Mouse (Mus musculus) kidney, adult 2 months (tissue): ENCODE data around the gene Mrpl38. TPM values are rescaled to one million over a fixed set of nuclear protein-coding genes. Genes with fewer than 3 reads are reported as not detected.
A peak's percentile ranks its signal among the peaks of the same experiment; 100 is the strongest.
"Not testable (repeated sequence)": the region's sequence is repeated elsewhere in the genome, so short reads cannot be mapped to it uniquely, and the experiment has no call there.

ENCODE experiments used
- DNase-seq: peaks from one replicate; pipeline ENCODE4 v3.0.0; 2021
- H3K27ac ChIP-seq: fragments of 200-500 bp; 2 replicates; pipeline ENCODE4 v1.5.1; 2012; ENCODE audit warnings: low read depth, low read length, control low read depth, inconsistent platforms; ENCODE audit not compliant: insufficient read depth
- H3K27me3 ChIP-seq: fragments of 200-500 bp; replicated peaks from 2 replicates; pipeline ENCODE4 v1.6.1; 2012; ENCODE audit warnings: mild to moderate bottlenecking, moderate library complexity, low read length, inconsistent platforms; ENCODE audit not compliant: control insufficient read depth, insufficient read depth
- H3K36me3 ChIP-seq: fragments of 200-500 bp; 2 replicates; pipeline ENCODE4 v1.6.1; 2012; ENCODE audit warnings: mild to moderate bottlenecking, moderate library complexity, low read length, inconsistent platforms; ENCODE audit not compliant: control insufficient read depth, insufficient read depth
- H3K4me1 ChIP-seq: fragments of 200-500 bp; 2 replicates; pipeline ENCODE4 v1.6.1; 2011; ENCODE audit warnings: low read length; ENCODE audit not compliant: control insufficient read depth, insufficient read depth
- H3K4me3 ChIP-seq: fragments of 200-500 bp; 2 replicates; pipeline ENCODE4 v1.5.1; 2011; ENCODE audit warnings: mild to moderate bottlenecking, low read depth, low read length, control low read depth; ENCODE audit not compliant: insufficient read depth
- CTCF ChIP-seq: fragments of 200-500 bp; conservative IDR thresholded peaks from 2 replicates; pipeline ENCODE4 v1.5.1; 2011; ENCODE audit warnings: low read depth, mild to moderate bottlenecking, control low read depth, low read length, moderate library complexity, mixed read lengths; ENCODE audit not compliant: insufficient read depth, insufficient read length
- POLR2A ChIP-seq: fragments of 200-500 bp; IDR thresholded peaks from one replicate; pipeline ENCODE4 v1.6.1; 2011; ENCODE audit warnings: low read depth, low read length, control low read depth
- WGBS: fragments of 180-500 bp; shearing (Covaris S2); methylation state at CpG from one replicate; pipeline ENCODE4 v1.1.7; 2018; 5-methylcytosine and 5-hydroxymethylcytosine counted together
- polyA plus RNA-seq: library from polyadenylated mRNA; depleted of rRNA; stranded (reverse); fragments of >200 nt; gene quantifications from 2 replicates; pipeline ENCODE4 v1.2.3, GENCODE M21; 2012

The Mrpl38 gene
- polyA plus RNA-seq, 1 experiment, result 70.7 TPM

DNA sequence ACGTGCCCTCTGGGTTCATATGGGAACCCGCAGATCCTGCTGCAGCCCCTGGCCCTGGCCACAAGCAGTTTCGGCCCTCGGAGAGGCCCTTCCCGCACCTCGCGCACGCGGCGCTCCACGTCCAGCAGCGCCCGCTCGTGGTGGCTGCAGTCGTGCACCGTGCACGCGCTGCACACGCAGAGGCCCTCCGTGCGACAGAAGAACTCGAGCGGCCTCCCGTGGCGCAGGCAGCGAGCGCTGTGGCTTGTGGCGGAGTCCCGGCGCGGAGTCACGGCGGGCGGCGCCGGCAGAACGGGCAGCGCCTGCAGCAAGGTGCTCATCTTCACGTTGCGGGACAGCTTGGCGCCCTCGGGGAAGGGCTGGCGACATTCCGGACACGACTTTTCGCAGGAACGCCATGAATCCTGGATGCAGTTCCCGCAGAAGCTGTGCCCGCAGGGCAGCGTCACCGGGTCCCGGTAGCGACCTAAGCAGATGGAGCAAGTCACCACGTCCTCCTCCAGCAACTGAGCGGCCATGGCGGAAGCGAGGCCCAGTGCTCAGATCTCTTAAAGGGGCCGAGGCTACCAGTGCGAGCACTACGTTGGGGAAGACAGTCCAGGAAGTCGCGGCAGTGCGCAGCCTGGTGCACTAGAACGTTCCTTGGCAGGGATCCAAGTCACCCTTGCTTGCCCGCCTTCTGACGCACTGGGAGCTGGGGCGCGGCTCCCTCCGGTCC is 8.0 kb downstream of the Mrpl38 start, which contains the start of gene Trim65:
TSS of gene Trim65 (minus strand) at position 641 of the 718 bp plus-strand sequence.
- DNase-seq, result peak; percentile 95
- peak; percentile 91 for TF ChIP-seq CTCF
- TF ChIP-seq POLR2A, result peak; percentile 82
- under 1% methylated on average over 69 of the region's 69 CpGs for WGBS

DNA sequence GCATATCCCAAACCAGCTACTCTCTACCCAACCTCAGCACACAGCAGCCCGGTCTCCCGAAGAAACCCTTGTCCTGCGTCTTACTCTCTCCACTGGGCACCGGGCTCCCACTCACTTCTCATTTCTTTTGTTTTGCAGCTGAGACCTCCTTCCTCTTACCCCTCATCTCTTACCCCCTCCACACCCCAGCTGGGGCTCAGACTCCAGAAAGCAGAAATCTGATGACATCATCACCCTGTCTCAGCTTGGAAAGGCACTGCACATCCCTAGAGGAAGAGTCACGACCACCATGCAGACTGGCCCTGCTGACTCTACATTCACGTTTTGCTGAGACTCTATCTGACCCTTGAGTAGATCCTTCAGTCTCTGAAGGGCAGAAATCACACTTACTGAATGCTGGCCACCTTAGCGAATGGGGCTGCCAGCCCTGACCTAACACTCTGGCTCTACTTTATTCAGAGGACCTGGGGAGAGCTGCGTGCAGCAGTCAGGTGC is 8.6 kb downstream of the Mrpl38 start:
- no peaks in the 10 kb centered on the region for H3K27me3 ChIP-seq
- no peak for DNase-seq
- H3K4me3 ChIP-seq, result peak overlapping the region; percentile 71
- peaks cover 27% of the 10 kb centered on the region for H3K4me1 ChIP-seq
- peaks cover 4% of the 10 kb centered on the region for H3K36me3 ChIP-seq
- no peak for TF ChIP-seq CTCF
- TF ChIP-seq POLR2A, result no peak
- peak overlapping the region; percentile 36 for H3K27ac ChIP-seq
- 41% methylated on average over 8 of the region's 8 CpGs for WGBS

More for the DNA sequence above, 8.0 kb downstream of the Mrpl38 start, which contains the start of gene Trim65:
- Histone ChIP-seq H3K4me3 (peak within 1 kb of the TSS; percentile 71), H3K27ac (peak within 1 kb of the TSS; percentile 92), H3K4me1 (peaks cover 27% of the 10 kb centered on the region), H3K36me3 (peaks cover 3% of the 10 kb centered on the region), H3K27me3 (no peaks in the 10 kb centered on the region)

GRCm38 (mm10) chr11:116129091-116129790 is 9.4 kb downstream of the Mrpl38 start:
- 76% methylated on average over 9 of the region's 9 CpGs for WGBS
- Histone ChIP-seq H3K4me3 (no peak overlapping the region; the same call in 1 of the 2 replicates), H3K27ac (no peak overlapping the region), H3K27me3 (no peaks in the 10 kb centered on the region), H3K36me3 (peaks cover 4% of the 10 kb centered on the region), H3K4me1 (peaks cover 27% of the 10 kb centered on the region)
- TF ChIP-seq CTCF, result no peak
- TF ChIP-seq POLR2A, result no peak
- DNase-seq, result no peak

- 82% methylated on average over 9 of the region's 9 CpGs for WGBS
- TF ChIP-seq POLR2A, result no peak
- no peak for TF ChIP-seq CTCF
- Histone ChIP-seq H3K27ac (no peak overlapping the region), H3K4me1 (peaks cover 27% of the 10 kb centered on the region), H3K4me3 (no peak overlapping the region), H3K27me3 (no peaks in the 10 kb centered on the region), H3K36me3 (peaks cover 4% of the 10 kb centered on the region)
- no peak for DNase-seq
These were observed 10.7 kb downstream of the Mrpl38 start for GRCm38 (mm10) chr11:116127986-116128385.

GRCm38 (mm10) chr11:116127156-116127980 is 11.3 kb downstream of the Mrpl38 start, which contains the start of gene Trim47:
Gene Trim47 (minus strand): TSS chr11:116127210.
- Histone ChIP-seq H3K4me3 (no peak within 1 kb of the TSS), H3K27me3 (no peaks in the 10 kb centered on the region), H3K36me3 (peaks cover 4% of the 10 kb centered on the region), H3K27ac (no peak within 1 kb of the TSS), H3K4me1 (peaks cover 27% of the 10 kb centered on the region)
- WGBS, result 41% methylated on average over 23 of the region's 23 CpGs
- peak; percentile 94 for DNase-seq
- no peak for TF ChIP-seq POLR2A
- TF ChIP-seq CTCF, result no peak

DNA sequence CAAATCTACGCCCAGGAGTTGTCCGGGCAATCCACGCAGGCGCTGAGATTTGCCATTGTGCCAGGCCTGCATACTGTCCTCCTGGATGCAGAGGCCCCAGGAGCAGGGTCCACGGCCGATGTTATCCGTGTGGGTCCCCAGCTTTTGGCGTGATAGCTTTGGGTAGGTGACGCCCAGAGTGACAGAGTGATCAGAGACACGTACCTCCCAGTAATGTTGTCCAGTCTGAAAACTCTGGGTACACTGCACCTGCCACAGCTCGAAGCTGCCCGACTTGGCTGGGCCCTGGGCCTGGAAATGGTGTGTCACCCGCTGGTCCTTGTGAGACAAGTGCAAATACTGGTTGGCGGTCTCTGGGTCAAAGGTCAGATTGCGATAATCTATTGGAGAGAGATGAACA is 12.4 kb downstream of the Mrpl38 start:
- no peak for TF ChIP-seq POLR2A
- TF ChIP-seq CTCF, result no peak
- H3K27ac ChIP-seq, result no peak overlapping the region
- 97% methylated on average over 15 of the region's 15 CpGs for WGBS
- no peaks in the 10 kb centered on the region for H3K27me3 ChIP-seq
- no peak for DNase-seq
- H3K36me3 ChIP-seq, result peaks cover 4% of the 10 kb centered on the region
- H3K4me3 ChIP-seq, result no peak overlapping the region
- peaks cover 25% of the 10 kb centered on the region for H3K4me1 ChIP-seq

DNA sequence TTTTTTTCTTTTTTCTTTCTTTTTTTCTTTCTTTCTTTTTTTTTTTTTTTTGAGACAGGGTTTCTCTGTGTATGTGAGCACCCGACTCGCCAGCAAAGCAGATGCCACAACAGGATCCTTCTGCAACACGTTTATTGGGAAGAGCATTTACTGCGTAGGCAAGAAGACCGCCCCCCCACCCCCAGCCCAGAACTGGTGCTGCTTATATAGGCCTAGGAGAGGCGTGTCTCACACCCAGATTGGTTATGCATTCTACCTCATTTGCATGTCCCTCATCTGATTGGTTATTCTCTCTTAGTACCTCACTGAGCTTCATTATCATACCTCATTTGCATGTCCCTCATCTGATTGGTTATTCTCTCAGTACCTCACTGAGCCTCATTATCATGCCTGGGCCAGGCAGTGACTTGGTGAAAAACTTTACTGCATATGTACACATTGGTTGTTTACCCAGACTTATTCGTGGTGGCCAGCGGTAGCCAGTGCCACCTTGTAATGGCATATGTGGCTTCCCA is 16.9 kb downstream of the Mrpl38 start:
- H3K27me3 ChIP-seq, H3K27ac ChIP-seq, DNase-seq, H3K4me1 ChIP-seq, H3K4me3 ChIP-seq, H3K36me3 ChIP-seq: not testable (repeated sequence)
- WGBS, result 93% methylated on average over 8 of the region's 8 CpGs
